Mouse (Mus musculus): ENCODE measurements around the gene Tmem266.

Tmem266 gene

DNA sequence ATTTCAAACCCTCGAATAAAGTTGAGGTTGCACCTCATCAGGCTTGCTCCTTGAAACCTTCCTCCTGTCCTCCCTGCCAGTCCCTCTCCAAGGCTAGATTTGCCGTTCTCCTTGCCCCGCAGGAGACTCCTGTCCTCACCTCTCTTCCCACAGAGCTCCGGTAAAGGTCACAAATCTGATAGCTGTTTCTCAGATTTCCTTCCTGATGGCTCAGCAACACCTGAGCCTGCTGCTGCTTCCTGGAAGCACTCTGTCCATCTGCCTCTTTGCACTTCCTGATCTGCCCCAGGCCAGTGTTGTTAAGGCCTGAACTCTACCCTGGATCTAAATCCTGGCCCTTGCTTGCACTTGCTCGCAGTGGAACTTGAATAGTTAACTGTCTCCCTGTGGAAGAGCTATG lies 5.8 kb downstream of the Tmem266 start:
- no peak for DNase-seq (ENCODE audit: low spot score)

DNA sequence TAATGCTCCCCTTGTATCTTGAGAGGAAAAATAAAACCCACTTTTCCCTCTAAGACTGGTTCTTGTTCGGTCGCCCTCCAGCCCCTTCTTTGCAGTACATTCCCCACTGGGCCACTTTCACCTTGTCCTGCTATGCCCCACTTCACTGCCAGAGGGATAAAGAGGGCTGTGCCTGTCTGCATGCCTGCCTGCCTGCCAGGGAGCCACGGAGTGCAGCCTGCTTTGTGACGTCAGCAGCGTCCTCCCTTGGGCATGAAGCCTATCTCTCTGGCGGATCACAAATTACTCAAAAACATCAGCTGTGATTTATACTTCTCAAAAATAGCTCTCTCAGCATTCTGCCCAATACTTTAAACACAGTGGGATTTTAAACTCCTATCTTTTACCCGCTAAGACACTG lies 6.2 kb downstream of the Tmem266 start:
- DNase-seq (ENCODE audit: low spot score), result peak; percentile 32

- DNase-seq (ENCODE audit: low spot score), result no peak
Observed at GRCm38 (mm10) chr9:55344165-55344564, 17.5 kb downstream of the Tmem266 start.

GRCm38 (mm10) chr9:55345332-55345731 lies 18.6 kb downstream of the Tmem266 start:
- no peak for DNase-seq (ENCODE audit: low spot score)

GRCm38 (mm10) chr9:55348664-55349063 lies 22.0 kb downstream of the Tmem266 start:
- no peak for DNase-seq (ENCODE audit: low spot score)

GRCm38 (mm10) chr9:55354686-55355085 lies 28.0 kb downstream of the Tmem266 start:
- no peak for DNase-seq (ENCODE audit: low spot score)

GRCm38 (mm10) chr9:55355270-55355834 lies 28.6 kb downstream of the Tmem266 start:
- DNase-seq (ENCODE audit: low spot score), result no peak

DNA sequence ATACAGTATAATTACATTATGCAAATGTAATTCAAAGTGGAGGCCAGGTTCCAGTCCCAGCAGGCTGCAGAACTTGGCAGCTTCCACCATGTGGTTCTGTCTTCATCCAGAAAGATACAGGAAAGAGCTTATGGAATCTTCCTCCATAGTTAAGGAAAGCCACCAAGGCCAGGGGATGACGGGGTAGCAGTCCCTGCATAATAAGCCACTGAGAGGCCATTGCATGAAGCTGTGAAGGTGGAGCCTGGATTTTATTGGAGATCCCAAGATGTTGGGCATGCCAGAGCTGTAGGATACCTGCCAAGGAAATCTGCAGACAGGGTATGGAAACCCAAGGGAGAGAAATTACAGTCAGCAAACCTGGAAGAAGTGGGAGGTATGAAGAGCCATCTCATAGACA lies 30.5 kb downstream of the Tmem266 start:
- DNase-seq (ENCODE audit: low spot score), result no peak

DNA sequence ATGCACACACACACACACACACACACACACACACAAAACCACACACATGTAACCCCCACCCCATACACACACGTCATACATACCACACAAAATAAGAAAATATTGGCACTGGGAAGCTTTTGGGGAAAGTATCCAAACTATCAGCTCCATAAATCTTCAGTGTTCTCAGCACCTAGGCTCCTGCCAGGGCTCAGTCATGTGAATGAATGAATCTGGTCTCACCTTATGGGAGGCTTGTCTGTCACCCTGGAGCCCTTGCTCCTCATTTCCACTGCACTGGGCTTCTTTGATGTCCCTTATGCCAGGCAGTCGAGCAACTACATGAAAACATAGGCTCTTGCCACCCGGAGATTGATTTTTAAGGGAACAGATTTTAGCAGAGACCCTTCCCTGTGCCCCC lies 33.7 kb downstream of the Tmem266 start:
- DNase-seq (ENCODE audit: low spot score), result no peak

- DNase-seq (ENCODE audit: low spot score), result peak; percentile 76
Observed at GRCm38 (mm10) chr9:55360861-55361260, 34.1 kb downstream of the Tmem266 start.

- DNase-seq (ENCODE audit: low spot score), result no peak
Observed at GRCm38 (mm10) chr9:55361969-55362368, 35.3 kb downstream of the Tmem266 start.

GRCm38 (mm10) chr9:55363707-55364106 lies 37.0 kb downstream of the Tmem266 start:
- DNase-seq (ENCODE audit: low spot score), result no peak

DNA sequence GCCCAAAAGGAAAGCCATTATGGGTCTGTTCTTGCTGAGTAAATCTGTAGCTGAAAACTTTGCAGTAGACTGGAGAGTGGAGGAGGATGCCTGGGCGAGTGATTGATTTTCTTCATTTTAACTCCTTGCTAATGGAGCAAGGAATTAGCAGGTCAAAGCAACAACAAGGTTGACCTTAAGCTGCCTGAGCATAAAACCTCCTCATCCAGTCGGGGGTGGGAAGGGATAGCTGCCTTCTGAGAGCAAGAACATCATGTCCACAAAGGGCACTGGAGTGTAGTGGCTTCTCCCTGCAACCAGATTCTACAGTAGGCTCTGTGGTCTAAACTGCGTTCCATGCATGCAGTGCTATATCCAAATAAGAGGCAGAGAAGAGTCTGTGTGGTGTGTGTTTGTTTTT lies 41.3 kb downstream of the Tmem266 start:
- DNase-seq (ENCODE audit: low spot score), result no peak

- no peak for DNase-seq (ENCODE audit: low spot score)
Observed at GRCm38 (mm10) chr9:55371908-55372307, 45.2 kb downstream of the Tmem266 start.

DNA sequence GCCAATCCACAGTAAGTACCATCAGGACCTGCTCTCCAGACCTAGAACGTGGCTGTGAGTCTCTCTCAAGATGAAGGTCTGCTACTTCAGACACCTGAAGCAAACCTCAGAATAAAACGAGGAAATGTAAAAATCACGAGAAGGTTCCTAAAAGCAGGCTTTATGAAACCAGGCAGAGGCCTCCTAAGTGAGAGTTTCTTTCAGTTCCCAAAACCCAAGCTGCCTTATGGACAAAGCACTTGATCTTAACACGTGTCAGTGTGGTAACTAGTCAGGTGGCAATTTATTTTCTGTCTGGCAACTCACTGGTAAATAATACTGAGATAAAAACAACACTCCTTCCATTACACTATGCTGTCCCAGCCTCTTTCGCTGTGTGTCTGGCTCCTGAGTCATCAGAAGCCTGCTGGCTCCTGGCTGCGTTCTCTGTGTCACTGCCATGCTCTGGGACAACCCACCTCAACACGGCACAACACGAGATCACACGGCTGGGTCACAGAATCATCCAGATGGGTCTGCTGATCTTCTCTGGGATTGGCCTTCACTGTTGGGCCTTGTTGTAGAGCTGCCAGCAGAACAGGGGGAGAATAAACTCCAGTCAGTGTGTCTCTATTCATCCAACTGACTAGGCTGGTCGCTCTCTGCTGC lies 51.0 kb downstream of the Tmem266 start:
- DNase-seq (ENCODE audit: low spot score), result no peak

DNA sequence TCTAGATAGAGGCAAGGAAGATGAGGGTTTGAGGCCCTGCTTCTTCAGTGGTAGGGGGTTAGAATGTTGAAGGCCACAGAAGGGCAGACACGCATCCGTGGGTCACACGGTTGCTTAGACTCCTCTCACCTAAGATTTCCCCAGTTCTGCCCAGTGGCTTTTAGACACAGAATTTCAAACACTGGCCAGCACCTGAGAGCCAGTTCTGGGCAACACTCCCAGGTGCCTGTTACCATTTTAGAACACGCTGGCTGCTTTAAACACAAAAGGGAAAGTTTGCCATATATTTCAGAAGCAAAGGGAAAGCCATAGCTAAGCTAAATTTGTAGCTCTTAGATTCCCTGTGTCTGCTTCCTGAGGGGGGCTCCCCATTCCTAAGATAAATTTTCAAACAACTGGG lies 54.7 kb downstream of the Tmem266 start:
- no peak for DNase-seq (ENCODE audit: low spot score)

DNA sequence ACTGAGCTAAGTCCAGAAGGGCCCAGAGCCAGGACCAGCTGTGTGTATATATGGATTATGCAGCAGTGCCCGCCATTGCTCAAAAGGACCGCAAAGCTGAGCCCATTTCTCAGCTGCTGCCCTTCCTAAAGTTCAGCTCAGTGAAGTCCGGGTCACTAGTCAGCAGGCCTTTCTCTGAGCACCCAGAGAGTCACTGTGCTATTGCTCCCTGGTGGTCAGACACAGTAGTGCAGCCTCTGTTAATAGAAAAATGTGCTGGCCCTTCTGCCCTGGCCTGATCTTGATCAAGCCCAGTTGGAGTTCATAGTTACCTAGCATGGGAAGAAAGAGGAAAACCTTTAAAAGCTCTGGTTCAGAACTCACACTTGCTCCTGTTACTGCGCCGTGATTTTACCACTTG lies 55.7 kb downstream of the Tmem266 start:
- DNase-seq (ENCODE audit: low spot score), result peak; percentile 44

GRCm38 (mm10) chr9:55386117-55386516 lies 59.4 kb downstream of the Tmem266 start:
- DNase-seq (ENCODE audit: low spot score), result no peak

GRCm38 (mm10) chr9:55387862-55388505 lies 61.3 kb downstream of the Tmem266 start:
- DNase-seq (ENCODE audit: low spot score), result no peak

GRCm38 (mm10) chr9:55391909-55392658 lies 65.4 kb downstream of the Tmem266 start:
- DNase-seq (ENCODE audit: low spot score), result peak; percentile 74

GRCm38 (mm10) chr9:55395650-55396049 lies 68.9 kb downstream of the Tmem266 start:
- no peak for DNase-seq (ENCODE audit: low spot score)

DNA sequence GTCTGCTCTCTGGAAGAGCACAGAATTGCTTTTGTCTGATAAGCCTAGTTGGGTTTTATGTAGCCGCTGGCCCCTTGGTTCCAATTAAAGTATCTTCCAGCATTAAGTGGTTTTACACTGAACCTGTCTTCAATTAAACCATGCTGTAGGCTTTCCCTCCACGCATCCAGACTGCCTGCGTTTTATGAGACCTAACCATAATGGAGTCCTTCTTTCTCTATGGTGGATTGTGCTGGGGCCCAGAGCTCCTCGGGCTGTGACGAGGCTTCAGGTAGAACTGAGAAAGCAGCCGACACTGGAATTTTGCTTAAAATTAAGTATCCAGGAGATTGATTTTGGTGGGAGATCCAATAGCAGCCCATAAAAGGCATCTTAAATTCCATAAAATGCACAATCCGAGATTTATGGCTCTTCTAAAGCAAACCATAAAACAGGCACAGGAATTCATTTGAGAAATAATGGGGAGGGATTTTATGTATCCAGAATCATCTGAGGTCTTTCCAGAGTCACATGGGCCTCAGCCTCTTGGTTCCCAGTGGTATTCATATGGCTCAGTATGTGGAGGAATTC lies 72.4 kb downstream of the Tmem266 start:
- no peak for DNase-seq (ENCODE audit: low spot score)

DNA sequence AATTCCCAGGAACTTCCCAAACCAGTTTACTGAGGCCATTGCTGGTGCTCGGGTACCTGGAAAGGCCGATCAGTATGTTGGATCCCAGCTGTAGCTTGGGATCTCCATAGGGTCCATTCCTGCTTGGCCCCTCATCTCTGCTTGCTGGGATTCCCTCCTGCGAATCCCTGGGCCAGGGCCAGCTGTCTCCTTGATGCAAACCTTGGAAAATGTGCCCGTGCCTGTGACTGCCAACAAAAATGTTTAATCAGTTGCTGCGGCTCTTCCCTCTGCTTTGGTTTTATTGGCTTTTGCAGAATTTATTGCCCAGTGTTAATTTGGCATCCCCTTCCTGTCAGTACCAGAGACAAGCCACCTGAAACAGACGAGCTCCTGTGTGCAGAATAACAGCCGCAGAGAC lies 75.6 kb downstream of the Tmem266 start:
- DNase-seq (ENCODE audit: low spot score), result peak; percentile 24

Data from ovary, postnatal 36 days (tissue).